Mouse (Mus musculus): ENCODE measurements at regions not wholly inside any gene's neighbourhood (a gene's known extent, or its start where the extent isn't known, plus 50 kb on each side); places are given as distances from the start of the nearest gene placed in this dataset.

DNA sequence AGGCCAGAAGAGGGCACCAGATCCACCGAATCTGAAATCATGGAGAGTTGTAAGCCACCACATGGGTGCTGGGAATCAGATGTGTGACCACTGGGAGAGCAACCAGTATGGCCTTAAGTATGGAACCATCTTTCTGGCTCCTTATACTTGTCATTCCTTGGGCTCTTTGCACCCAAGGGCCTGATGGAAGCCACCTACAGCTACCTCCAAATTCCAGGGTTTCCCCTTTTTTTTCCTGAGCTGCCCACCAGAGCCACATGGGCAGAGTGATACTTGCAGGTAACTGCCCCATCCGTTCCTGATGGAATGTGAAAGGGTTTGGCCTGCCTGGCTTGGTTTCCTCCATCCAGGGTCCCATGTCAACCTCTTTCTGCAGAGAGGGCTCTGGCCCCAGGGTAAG is 255.3 kb upstream of the Kcnab2 start:
- no peak for DNase-seq (ENCODE audit: low read depth, low spot score)

DNA sequence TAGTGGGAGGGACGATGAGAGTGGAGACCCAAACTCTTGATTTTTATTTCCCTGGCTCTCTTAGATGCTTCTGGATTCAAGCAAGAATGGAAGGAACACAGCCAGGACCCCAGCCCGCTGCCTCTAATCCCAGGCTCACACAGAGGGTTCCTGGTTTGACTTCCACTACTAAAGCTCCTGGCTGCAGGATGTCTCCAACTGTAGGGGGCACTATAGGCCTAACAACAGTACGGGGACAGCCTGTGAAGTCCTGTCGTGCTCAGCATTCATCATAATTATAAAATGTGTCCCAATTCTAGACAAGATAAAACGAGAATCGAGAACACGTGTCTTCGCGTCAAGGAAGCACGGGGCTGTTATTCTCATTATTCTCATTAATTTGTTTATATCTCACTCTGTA is 254.3 kb upstream of the Kcnab2 start:
- no peak for DNase-seq (ENCODE audit: low read depth, low spot score)

DNA sequence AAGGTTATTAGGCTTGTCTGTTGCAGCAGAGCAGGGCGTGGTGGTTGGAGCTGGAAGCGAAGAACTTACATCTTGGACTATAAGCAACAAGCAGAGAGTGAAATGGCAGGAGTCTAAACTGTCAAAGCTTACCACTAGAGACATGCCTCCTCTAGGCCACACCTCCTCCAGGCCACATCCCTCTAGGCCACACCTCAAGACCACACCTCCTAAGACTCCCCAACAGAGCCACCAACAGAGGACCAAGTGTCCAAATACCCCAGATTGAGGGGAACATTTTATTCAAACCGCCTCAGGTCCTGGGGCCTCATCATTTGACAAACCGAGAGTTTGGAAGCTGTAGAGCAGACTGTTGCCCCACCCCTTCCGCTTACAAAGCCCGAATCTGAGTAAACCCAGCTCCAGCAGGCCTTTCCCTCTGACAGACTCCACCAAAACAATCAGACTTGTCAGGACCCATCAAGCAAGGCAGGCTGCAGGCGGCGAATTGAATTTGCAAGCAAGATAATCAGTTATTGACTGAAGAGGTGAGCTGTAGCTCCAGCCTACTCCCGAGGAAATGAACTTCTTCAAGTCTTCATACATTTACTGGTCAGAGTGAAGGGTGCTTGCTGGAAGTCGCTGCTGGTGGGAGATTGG is 253.5 kb upstream of the Kcnab2 start:
- DNase-seq (ENCODE audit: low read depth, low spot score): no peak

DNA sequence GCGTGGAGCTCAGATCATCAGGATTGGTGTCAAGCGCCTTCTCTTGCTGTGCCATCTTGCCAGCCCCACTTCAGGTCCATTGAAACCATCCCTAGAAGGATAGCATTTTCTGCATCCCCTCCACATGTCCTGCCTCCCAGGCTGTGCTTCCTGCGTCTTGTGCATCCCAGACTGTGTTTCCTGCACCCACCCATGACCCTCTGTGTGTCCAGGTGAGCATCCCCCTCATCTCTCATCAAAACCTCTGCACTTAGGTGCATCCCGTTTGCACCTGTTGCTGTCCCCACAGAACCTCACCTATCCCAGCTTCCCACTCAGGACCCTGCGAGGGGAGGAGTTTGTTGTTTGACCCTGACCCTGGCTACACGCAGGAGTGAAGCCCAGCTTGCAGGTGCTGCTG is 251.8 kb upstream of the Kcnab2 start:
- no peak for DNase-seq (ENCODE audit: low read depth, low spot score)

DNA sequence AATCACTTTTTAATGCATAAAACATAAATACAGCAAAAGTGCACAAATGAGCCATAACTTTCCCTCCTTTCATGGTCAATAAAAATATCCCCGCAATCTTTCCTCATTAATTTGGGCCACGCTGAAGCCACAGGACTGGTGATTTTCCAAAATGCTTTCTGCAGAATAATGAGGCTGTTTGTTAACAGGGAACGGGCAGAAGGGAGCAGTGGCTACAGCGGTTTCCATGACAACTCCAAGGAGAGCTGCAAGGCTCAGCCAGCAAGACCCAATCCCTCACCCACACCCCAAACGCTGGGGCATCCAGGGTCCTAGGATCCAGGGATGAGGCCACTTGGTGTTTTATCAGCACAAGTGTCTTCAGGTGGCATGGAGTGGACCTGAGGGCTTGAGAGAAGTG is 248.2 kb upstream of the Kcnab2 start:
- no peak for DNase-seq (ENCODE audit: low read depth, low spot score)

DNA sequence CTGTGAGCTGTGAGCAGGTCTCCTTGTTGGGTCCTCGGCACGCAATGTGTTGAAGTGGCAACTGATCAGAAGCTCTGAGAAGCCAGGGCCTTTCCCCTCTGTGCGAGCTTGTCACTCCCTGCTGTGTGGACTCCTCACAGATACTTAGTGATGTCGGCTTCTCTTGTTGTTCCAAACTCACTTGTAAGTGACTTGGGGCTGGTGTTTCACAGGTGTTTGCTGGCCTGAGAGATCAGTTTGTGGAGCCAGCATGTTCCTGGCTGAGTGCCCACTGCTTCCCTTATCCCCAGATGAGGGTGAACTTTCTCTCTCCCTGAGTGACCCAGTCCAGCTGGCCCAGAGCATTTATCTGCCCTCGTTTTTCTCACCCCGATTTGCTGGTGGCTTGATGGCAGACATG is 247.8 kb upstream of the Kcnab2 start:
- DNase-seq (ENCODE audit: low read depth, low spot score): no peak

DNA sequence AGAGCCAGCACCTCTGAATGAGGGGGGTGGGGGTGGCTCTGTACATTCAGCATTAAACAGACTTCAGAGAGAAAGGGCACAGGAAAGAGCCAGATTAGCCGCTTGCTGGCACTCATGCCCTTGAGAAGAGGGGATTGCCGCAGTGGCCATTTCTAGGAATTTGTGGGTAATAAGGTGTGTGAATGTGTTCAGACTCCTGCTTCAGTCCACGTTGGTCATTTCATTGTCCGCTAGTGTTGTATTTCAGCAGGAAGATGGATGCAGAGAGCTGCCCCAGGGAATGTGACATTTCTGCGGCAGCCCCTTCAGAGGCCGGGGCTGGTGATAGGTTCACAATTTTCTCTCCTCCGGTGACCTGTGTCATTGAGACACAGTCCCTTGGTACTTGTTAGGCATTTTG is 247.1 kb upstream of the Kcnab2 start:
- DNase-seq (ENCODE audit: low read depth, low spot score): no peak

DNA sequence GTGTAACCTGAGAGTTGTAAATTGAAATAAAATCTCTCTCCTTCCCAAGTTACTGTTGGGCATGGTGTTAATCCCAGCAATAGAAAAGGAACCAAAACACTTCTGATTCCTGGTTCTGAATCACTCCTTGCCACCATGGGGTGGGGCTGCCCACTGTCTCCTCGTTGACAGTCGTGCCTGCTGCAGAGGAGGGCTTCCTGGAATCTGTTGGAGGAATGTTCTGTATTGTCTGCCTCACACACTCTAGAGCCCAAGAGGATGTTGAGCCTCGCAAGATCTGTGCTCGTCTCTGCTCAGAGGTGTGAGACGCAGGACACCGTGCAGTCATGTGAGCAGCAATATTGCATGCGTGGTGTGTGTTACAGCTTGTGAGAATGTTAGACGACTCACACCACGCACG is 246.4 kb upstream of the Kcnab2 start:
- no peak for DNase-seq (ENCODE audit: low read depth, low spot score)

DNA sequence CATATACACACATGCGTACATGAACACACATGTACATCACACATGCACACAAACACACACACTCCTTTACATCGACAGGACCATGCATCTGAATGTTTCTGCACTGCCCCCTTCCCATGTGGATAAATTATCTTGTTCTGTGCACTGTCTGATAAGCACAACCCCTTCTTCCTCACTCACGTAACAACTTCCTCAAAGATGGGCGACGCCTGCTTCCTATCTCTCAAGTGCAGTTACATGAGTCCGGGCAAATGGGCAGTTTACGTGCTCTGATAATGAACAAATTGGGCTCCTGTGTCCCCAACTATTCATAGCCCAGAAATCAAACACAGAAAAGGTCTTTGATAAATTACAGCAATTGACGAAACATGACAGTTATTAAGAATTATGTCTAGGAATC is 242.9 kb upstream of the Kcnab2 start:
- DNase-seq (ENCODE audit: low read depth, low spot score): no peak

DNA sequence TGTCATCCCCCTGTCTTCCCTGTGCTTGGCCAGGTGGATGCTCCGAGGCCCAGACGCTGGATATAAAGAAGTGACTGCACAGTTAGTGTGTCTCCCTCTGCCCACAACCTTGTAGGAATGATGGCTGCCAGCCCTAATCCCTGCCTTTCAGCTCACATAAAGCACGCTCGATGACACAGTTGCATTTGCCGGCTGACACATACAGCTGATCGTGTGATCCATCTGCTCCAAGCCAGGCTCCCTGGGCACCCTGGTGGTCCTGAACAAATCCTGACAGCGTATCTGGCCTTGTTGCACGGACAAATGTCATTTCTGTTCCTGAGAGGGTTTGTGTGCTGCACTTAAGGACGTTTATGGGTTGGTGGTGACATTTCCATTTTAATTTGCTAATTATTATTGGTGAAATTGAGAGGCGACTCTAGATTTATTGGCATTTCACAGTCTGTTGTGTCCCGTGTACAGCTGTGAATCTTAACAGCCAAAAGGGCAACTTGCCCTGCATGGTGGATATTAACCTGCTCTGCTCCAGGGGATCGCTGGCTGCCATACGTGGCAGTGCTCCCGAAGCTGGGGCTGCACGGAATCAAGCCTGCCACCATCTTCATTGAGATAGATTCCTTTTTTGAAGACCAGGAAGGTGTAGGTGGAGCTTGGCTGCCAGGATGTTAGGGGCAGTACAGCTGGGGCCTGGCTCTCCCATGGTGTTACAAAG is 241.9 kb upstream of the Kcnab2 start:
- DNase-seq (ENCODE audit: low read depth, low spot score): no peak

DNA sequence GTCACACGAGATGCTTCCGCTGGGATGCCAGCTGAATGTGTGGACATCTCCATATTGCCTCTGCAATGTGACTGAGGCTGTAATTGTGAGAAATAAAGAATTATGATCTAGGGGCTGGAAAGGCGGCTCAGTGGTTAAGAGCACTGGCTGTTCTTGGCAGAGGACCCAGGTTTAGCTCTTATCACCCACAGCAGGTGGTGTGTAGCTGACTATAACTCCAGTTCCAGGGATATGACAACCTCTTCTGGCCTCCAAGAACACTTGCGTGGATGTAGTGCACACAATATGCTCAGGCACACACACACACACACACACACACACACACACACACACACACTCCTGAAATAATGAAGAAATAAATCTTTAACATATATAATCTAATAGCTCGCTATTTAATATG is 232.7 kb upstream of the Kcnab2 start:
- no peak for DNase-seq (ENCODE audit: low read depth, low spot score)

DNA sequence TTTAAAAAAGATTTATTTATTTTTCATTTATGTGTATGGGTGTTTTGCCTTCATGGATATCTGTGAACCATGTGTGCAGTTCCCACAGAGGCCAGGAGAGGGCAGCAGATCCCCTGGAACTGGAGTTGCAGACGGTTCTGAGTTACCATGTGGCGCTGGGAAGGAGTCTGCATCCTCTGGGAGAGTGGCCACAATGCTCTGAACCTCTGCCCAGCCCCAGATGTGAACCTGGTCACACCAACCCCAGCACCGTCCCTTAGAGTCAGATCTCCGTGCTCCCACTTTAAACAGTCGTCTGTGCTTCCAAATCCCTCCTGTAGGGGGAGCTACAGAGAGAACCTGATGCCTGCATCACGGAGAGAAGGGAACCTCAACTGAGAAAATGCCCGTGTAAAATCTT is 222.5 kb upstream of the Kcnab2 start:
- no peak for DNase-seq (ENCODE audit: low read depth, low spot score)

DNA sequence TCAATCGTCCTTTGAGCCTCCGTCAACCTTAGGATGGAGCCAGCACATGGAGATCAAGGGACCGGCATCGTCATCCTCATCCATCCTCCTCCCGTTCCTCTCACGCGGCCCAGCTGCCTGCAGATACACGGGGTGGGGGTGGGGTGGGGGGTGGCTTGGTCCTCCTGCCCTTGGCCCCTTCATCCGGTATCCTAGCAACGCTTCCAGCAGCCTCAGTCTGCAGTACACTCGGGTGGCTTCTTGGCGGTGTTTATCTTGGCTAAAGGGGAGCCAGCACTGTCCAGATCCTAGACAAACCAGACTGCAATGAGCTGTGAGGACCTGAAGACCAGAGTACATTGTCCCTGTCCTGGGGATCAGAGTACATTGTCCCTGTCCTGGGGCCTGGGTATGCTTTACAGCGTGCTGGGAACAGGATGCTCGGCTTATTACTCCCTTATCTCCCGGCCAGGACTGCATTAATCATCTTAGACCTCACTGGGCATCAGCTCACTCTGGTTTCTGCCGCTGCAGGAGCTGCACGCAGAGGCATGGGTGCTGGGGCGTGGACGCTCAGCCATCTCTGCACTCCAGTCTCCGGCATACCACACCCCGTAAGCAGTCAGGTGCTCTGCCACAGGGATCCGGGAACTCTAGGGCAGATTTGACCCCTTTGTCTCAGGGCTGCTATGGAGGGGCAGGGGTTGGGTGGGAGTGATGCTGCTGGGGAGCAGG is 219.7 kb upstream of the Kcnab2 start:
- DNase-seq (ENCODE audit: low read depth, low spot score): no peak

DNA sequence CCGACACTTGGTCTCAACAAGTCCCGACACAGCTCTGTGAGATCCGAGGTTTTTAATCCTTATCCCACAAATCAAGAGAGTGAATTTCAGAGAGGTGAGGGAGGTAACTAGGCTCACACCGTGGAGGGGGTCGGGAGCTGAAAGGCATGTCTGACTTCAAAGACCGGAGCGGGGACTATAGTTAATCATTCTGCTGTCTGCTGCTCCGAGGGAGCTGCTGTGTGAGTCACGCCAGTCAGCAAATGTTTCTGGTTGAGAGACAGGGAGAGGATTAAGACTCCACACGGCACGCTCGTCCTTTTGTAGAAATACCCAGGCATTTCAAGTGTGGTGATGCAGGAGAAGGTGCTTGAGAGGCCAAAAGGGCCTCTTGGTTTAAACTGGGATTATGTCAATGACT is 214.1 kb upstream of the Kcnab2 start:
- no peak for DNase-seq (ENCODE audit: low read depth, low spot score)

DNA sequence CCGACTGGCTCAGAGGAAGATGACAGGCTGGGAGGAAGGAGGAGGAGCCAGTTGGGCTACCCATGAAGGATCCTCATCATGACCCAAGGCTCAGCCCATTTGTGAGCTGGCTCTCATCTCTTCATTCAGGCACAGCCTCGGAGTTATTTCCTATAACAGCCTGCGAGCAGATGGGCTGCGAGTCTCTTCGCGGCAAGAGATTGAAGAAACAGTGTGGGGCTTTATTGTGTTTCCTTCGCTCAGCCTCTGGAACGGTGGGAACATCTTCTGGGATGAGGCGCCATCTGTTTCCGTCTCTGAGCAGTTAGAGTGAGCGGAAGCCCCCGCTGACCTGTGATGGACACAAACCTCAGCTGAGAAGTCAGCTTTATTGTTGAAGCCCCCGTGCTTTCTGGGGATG is 213.6 kb upstream of the Kcnab2 start:
- no peak for DNase-seq (ENCODE audit: low read depth, low spot score)

DNA sequence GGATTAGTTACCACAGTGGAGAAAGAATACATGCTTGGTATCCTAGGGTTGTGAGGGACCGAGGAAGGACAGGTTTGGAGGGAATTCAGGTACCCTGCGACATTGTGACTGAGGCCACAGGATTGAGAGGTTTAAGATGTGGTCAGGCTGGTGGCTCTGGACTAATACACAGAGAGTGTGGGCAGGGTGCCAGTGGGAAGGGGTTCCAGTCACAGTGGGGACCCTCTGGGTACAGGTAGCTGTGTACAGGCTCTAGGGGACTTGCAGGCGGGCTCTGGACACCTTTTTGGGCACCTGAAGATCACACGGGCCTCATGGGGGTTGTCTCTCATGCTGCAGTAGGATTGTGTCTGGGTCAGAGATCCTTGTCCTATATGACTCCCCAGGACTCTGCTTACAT is 213.1 kb upstream of the Kcnab2 start:
- DNase-seq (ENCODE audit: low read depth, low spot score): no peak

DNA sequence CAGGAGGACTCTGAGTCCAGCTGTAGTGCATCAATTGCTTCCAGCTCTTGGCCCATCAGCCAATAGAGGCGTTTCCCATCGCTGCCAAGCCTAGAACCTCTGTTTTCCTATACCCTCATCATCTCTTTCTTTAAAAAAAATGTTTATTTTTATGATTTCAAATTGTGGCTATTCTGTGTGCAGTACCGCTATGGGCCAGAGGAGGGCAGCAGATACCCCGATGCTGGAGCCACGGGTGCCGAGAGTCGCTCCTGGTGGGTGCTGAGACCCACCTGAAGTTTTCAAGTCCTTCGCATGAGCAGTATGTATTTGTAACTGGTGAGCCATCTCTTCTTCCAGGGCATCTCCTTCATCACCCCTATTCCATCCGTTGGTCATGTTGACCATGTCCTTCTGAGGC is 212.2 kb upstream of the Kcnab2 start:
- DNase-seq (ENCODE audit: low read depth, low spot score): no peak

DNA sequence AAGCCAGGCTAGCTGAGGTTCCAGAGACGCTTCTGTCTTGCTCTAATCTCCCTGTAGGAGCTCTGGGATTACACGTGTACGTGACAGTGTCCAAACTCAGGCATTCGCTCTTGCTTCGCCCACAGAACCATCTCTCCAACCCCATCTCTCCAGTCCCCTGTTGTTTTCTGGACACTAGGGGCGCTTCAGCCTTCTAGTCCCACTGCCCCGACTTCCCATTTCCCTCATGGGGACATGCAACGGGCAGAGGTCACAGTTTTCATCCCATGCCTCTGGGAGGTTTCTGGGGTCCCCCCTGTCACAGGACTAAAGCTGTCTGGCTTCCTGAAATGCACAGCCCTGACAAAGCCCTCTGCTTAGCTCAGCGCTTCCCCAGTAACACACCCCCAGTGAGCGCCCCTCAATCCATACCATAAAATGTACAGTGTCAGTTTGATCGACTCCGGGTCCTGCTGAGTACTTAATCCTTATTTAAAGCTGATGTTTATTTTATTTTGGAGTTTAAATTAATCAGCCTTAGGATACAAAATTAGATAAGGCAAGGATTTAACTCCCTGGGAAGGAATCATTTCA is 208.9 kb upstream of the Kcnab2 start:
- no peak for DNase-seq (ENCODE audit: low read depth, low spot score)

DNA sequence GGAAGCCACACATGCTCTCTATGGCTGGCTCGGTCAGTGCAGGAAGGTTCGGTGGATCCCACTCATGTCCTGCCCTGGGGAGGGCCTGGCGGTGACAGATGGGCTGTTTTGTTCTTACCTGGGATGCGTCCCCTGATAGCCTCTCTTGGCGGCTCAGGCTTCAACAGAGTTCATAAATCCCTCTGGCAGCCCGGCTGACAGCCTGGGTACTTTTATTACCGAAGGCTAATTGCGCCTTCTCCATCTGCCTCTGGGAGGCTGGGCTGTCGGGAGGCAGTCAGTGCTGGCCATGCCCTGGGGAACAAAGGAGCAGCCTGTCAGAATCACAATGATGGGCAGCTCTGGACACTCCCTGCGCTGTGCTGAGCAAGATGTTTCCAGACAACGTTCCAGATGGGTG is 196.5 kb upstream of the Kcnab2 start:
- no peak for DNase-seq (ENCODE audit: low read depth, low spot score)

DNA sequence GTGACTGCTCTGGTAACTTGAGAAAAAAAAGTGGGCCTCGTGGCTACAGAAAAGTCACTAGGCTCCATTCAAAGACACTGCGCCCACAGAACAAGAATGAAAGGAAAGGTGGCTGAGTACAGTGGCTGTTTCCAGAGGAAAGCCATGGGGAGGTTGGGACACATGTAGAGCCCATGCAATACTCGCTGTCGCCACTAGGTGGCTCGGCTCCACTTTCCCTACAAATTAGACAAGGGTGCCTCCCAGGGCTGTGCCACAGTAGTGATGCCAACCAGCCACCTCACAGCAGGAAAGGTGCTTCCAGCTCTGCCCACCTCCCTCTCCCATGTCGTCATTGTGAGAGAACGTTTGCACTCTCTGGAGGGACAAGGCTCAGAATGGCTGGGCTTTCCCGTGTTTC is 185.8 kb upstream of the Kcnab2 start:
- no peak for DNase-seq (ENCODE audit: low read depth, low spot score)

DNA sequence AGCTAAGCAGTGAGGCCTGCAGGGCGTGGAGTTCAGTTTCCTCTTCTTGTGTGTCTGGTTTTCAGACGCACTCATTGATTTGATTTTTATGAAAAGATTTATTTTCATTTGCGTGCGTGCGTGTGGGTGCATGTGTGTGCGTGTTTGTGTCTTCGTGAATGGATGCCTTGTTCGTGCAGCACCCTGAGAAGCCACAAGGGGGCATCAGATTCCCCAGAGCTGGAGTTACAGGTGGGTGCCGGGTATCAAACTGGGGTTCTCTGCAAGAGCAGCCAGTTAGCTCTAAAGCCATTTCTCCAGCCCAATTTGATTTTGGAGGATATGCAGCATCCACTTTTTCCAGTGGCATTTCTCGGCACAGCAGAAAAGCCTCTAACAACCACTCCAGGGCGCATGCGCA is 185.4 kb upstream of the Kcnab2 start:
- DNase-seq (ENCODE audit: low read depth, low spot score): no peak

DNA sequence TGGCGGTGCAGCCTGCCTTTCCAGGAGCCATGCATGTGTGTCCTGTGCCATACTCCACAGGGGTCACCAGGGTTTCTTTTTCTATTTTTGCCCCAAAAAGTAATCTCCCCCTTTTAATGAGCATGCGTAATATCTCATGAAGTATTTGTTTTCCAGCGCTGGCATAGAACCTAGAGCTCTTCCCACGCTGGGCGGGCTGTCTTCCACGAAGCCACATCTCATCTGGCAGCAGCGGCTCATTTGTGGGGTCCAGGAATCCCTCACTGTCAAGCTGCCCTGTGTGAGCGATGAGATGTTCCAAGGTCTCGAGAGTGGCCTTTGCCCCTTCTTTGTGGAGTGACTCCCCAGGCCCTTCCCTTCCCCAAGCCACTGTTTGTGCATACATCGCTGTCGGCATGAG is 184.8 kb upstream of the Kcnab2 start:
- no peak for DNase-seq (ENCODE audit: low read depth, low spot score)

DNA sequence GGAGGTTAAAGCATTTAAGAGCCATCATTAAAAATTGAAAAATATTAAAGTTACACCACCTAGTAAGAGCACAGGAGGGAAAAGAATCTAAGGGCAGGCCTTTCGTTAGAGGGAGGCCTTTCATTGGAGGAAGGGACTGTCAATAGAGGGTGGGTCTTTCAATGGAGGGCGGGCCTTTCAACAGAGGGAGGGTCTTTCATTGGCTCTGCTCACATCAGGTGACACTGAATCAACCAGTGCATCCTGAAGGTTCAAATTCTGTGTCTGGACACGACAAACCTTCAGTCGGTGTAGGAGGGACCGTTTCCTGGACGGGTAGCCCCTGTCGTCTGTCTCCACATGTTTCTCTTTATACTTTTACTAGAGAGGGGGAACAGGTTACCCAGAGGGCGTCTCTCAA is 172.5 kb upstream of the Kcnab2 start:
- DNase-seq (ENCODE audit: low read depth, low spot score): no peak
